Mouse (Mus musculus) midbrain, embryonic 12.5 days (tissue): ENCODE data around the gene Gstt1. TPM values are rescaled to one million over a fixed set of nuclear protein-coding genes. Genes with fewer than 3 reads are reported as not detected.
A peak's percentile ranks its signal among the peaks of the same experiment; 100 is the strongest.
"Not testable (repeated sequence)": the region's sequence is repeated elsewhere in the genome, so short reads cannot be mapped to it uniquely, and the experiment has no call there.

Experiments
- ATAC-seq: fragments of 200-750 bp; cut with Nextera tagmentation; 2 replicates; pipeline ENCODE4 v1.8.0; 2017; ENCODE audit warnings: low read depth, moderate TSS enrichment, moderate library complexity; ENCODE audit not compliant: low FRiP score
- H3K27ac ChIP-seq: fragments of 300-500 bp; sonication (generic); replicated peaks from 2 replicates; pipeline ENCODE4 v1.5.1; 2016; ENCODE audit warnings: mild to moderate bottlenecking
- H3K27me3 ChIP-seq: fragments of 300-500 bp; sonication (generic); 2 replicates; pipeline ENCODE4 v1.6.1; 2016; ENCODE audit warnings: mild to moderate bottlenecking
- H3K36me3 ChIP-seq: fragments of 300-500 bp; sonication (generic); 2 replicates; pipeline ENCODE4 v1.6.1; 2016
- H3K4me1 ChIP-seq: fragments of 300-500 bp; sonication (generic); 2 replicates; pipeline ENCODE4 v1.6.1; 2016
- H3K4me2 ChIP-seq: fragments of 300-500 bp; sonication (generic); replicated peaks from 2 replicates; pipeline ENCODE4 v1.6.1; 2016; ENCODE audit warnings: mild to moderate bottlenecking, moderate library complexity
- H3K4me3 ChIP-seq: fragments of 300-500 bp; sonication (generic); 2 replicates; pipeline ENCODE4 v1.5.1; 2016; ENCODE audit warnings: mild to moderate bottlenecking
- H3K9ac ChIP-seq: fragments of 300-500 bp; sonication (generic); replicated peaks from 2 replicates; pipeline ENCODE4 v1.6.1; 2016; ENCODE audit warnings: mild to moderate bottlenecking, moderate library complexity
- H3K9me3 ChIP-seq: fragments of 300-500 bp; sonication (generic); 2 replicates; pipeline ENCODE4 v1.6.1; 2016; ENCODE audit warnings: mild to moderate bottlenecking
- WGBS: fragments of 180-500 bp; shearing (Covaris S2); methylation state at CpG from one replicate; pipeline ENCODE4 v1.1.7; 2016; 5-methylcytosine and 5-hydroxymethylcytosine counted together
- polyA plus RNA-seq: library from polyadenylated mRNA; unstranded; fragments of >200 nt; fragmentation: Nextera tagmentation; extraction: Ambion mirVana; gene quantifications from 2 replicates; pipeline ENCODE4 v1.2.1, GENCODE M21; 2016

Gstt1 gene
- polyA plus RNA-seq, 1 experiment from 2014 or later: 7.0 TPM

DNA sequence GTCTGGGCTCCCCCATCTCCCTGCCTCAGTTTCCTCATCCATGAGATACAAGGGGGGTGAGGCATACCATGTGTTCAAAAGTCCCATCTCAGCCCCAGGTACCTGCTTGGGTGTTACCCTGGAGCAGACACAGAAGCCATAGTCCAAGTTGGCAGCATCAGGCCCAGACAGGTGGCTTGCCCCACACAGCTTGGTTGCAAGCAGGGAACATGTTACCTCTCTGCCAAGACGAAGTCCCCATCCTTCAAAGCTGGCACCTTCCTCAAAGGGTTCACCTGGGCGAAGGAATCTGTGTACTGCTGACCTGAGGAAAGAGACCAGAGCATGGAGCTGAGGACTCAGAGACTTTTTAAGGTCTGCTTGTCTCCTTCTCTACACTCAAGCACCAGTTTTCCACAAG, 20.5 kb downstream of the Gstt1 start:
- Histone ChIP-seq H3K27ac (no peak overlapping the region), H3K9ac (no peak overlapping the region), H3K36me3 (no peaks in the 10 kb centered on the region), H3K9me3 (0 out of 2 replicates have a peak, but pooled peaks cover 2% of the 10 kb centered on the region), H3K4me2 (no peak overlapping the region), H3K4me1 (peaks cover 17% of the 10 kb centered on the region), H3K4me3 (no peak overlapping the region), H3K27me3 (peaks cover 63% of the 10 kb centered on the region)
- WGBS: 74% methylated on average over 2 of the region's 2 CpGs
- ATAC-seq: no peak

DNA sequence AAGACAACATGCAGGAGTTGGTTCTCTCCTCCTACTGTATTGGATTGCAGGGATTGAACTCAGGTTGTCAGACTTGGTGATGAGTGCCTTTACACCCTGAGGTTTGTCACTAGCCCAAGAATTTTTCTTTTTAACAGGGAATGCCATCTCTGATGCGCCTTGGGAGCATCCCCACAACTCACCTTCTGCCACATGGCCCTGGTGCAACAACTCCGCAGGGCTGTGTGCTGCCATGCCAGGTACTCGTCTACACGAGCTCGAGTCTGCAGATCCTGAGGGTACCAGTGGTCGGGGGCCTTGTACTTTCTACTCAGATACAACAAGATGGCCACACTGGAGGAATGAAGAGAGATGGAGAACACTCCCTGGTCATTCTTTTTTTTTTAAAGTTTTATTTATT, 21.8 kb downstream of the Gstt1 start:
- ATAC-seq: no peak
- 83% methylated on average over 6 of the region's 6 CpGs for WGBS
- H3K9ac ChIP-seq: no peak overlapping the region
- peaks cover 24% of the 10 kb centered on the region for H3K4me1 ChIP-seq
- peaks cover 50% of the 10 kb centered on the region for H3K27me3 ChIP-seq
- H3K4me2 ChIP-seq: no peak overlapping the region
- H3K36me3 ChIP-seq: no peaks in the 10 kb centered on the region
- no peak overlapping the region for H3K4me3 ChIP-seq
- H3K27ac ChIP-seq: no peak overlapping the region
- 0 out of 2 replicates have a peak, but pooled peaks cover 2% of the 10 kb centered on the region for H3K9me3 ChIP-seq

DNA sequence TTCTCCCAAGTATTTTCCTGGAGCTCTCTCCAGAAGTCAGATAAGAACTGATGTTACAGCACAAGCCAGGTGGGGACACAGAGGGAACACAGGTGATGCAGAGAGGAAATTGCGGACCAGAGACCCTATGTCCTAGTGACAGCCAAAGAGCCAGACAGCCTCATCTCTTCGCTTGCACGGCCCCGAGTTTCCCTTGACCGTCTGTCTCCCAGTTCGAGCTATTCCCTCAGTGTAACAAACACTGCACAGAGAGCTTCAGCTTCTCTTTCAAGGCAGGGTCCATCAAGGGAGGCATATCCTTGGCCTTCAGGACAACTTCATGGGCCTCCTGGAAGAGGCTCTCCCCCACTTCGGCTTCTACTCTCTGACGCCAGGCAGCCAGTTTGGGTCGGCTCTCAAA, 23.8 kb downstream of the Gstt1 start:
- H3K9ac ChIP-seq: no peak overlapping the region
- H3K36me3 ChIP-seq: no peaks in the 10 kb centered on the region
- peaks cover 31% of the 10 kb centered on the region for H3K27me3 ChIP-seq
- no peak overlapping the region for H3K27ac ChIP-seq
- no peak for ATAC-seq
- H3K4me3 ChIP-seq: no peak overlapping the region
- peaks cover 8% of the 10 kb centered on the region; the same call in 1 of the 2 replicates for H3K4me1 ChIP-seq
- H3K4me2 ChIP-seq: no peak overlapping the region
- 0 out of 2 replicates have a peak, but pooled peaks cover 2% of the 10 kb centered on the region for H3K9me3 ChIP-seq
- 91% methylated on average over 9 of the region's 9 CpGs for WGBS

DNA sequence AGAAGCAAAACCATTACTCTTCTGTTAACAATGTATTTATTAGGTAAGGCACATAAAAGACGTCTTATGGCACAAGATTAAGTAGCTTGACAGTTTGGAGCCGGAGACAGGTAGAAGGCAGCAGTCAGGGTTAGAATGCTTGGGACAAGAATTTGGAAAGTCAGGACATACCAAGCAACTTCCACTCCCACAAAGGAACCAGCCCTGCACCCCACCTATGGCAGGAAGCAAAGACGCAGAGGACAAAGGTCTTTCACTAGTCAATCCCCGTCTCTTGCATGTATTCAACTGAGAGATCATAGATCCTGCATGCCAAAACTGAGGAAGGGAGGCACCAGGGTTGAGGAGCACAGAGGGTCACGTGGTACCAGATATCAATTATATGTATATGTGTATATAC, 24.3 kb downstream of the Gstt1 start:
- Histone ChIP-seq H3K4me2 (peak overlapping the region; percentile 96; the same call in 1 of the 2 replicates), H3K27me3 (peaks cover 26% of the 10 kb centered on the region), H3K27ac (no peak overlapping the region), H3K4me3 (no peak overlapping the region), H3K36me3 (no peaks in the 10 kb centered on the region), H3K9me3 (0 out of 2 replicates have a peak, but pooled peaks cover 2% of the 10 kb centered on the region), H3K4me1 (peaks cover 7% of the 10 kb centered on the region; the same call in 1 of the 2 replicates), H3K9ac (no peak overlapping the region)
- ATAC-seq: no peak
- 96% methylated on average over 5 of the region's 5 CpGs for WGBS

GRCm38 (mm10) chr10:75772795-75773664, 25.4 kb downstream of the Gstt1 start, which contains the start of gene Ddt:
TSS of gene Ddt (minus strand) at chr10:75773414.
- ATAC-seq: peak; percentile 96
- Histone ChIP-seq H3K27ac (0 out of 2 replicates have a peak within 1 kb of the TSS, but pooled peaks have one; percentile 39), H3K4me2 (peak within 1 kb of the TSS; percentile 96)

GRCm38 (mm10) chr10:75767756-75768155, 30.6 kb downstream of the Gstt1 start:
- WGBS: 25% methylated on average over 5 of the region's 5 CpGs
- peaks cover 17% of the 10 kb centered on the region for H3K4me1 ChIP-seq
- H3K4me2 ChIP-seq: not testable (repeated sequence)

More at GRCm38 (mm10) chr10:75772795-75773664, 25.4 kb downstream of the Gstt1 start, which contains the start of gene Ddt:
- Histone ChIP-seq H3K4me3 (peak within 1 kb of the TSS; percentile 68), H3K9me3 (no peaks in the 10 kb centered on the region), H3K4me1 (peaks cover 7% of the 10 kb centered on the region; the same call in 1 of the 2 replicates), H3K9ac (peak within 1 kb of the TSS; percentile 65), H3K36me3 (no peaks in the 10 kb centered on the region), H3K27me3 (peaks cover 17% of the 10 kb centered on the region)
- 1% methylated on average over 47 of the region's 47 CpGs for WGBS

GRCm38 (mm10) chr10:75766856-75767255, 31.5 kb downstream of the Gstt1 start:
- no peaks in the 10 kb centered on the region for H3K36me3 ChIP-seq
- H3K27ac ChIP-seq: no peak overlapping the region
- peaks cover 15% of the 10 kb centered on the region for H3K4me1 ChIP-seq
- no peak overlapping the region for H3K9ac ChIP-seq
- WGBS: 88% methylated on average over 6 of the region's 6 CpGs
- no peak overlapping the region for H3K4me2 ChIP-seq
- no peaks in the 10 kb centered on the region for H3K9me3 ChIP-seq
- ATAC-seq: no peak
- H3K27me3 ChIP-seq: no peaks in the 10 kb centered on the region
- no peak overlapping the region for H3K4me3 ChIP-seq

More at GRCm38 (mm10) chr10:75767756-75768155, 30.6 kb downstream of the Gstt1 start:
- H3K9ac ChIP-seq, H3K4me3 ChIP-seq, H3K27ac ChIP-seq, H3K9me3 ChIP-seq, H3K27me3 ChIP-seq, H3K36me3 ChIP-seq, ATAC-seq: not testable (repeated sequence)

DNA sequence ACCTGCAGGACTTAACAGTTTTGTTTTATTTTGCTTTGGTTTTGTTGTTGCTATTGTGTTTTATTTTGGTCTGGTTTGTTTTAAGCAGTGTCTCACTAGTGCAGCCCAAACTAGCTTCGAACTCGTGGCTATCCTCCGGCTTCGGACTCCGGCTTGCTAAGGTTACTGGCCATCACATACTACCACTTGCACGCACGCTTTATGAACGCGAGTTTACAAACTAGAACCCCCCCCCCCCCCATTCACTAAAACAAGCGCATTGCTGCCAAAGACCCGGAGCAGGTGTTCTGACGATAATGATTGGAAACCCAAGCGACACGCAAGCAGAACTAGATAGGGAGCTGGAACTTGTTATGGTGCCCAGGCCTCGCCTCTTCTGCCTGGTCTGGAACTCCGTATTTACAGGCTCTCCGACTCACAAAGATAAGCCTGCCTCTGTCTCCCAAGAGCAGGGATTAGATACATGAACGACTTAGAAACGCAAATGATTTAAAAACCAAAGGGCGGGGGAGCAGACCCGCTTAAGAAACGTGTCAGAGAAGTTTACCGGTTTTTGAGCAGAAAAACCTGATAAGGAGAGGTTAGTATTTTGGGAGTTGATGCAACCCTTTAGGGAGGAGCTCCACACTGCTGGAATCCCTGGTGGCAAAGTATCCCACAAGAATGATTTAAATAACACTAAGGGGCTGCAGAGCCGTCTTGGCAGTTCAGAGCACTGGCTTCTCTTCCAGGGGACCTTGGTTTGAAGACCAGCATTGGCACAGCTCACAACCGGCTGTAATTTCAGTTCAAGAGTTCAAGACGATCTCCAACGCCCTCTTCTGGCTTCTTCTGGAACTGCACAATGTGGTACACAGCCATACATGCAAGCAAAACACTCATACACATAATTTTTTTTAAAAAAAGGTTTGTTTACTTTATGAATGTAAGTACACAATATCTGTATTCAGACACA, 33.6 kb downstream of the Gstt1 start:
- H3K4me3 ChIP-seq: peak overlapping the region; percentile 90
- WGBS: 1% methylated on average over 27 of the region's 27 CpGs
- H3K27ac ChIP-seq: peak overlapping the region; percentile 64
- peak; percentile 64 for ATAC-seq
- peak overlapping the region; percentile 83 for H3K9ac ChIP-seq
- H3K4me1 ChIP-seq: peaks cover 15% of the 10 kb centered on the region
- peak overlapping the region; percentile 86 for H3K4me2 ChIP-seq
- no peaks in the 10 kb centered on the region for H3K27me3 ChIP-seq
- H3K36me3 ChIP-seq: no peaks in the 10 kb centered on the region; the same call in 1 of the 2 replicates
- no peaks in the 10 kb centered on the region for H3K9me3 ChIP-seq

DNA sequence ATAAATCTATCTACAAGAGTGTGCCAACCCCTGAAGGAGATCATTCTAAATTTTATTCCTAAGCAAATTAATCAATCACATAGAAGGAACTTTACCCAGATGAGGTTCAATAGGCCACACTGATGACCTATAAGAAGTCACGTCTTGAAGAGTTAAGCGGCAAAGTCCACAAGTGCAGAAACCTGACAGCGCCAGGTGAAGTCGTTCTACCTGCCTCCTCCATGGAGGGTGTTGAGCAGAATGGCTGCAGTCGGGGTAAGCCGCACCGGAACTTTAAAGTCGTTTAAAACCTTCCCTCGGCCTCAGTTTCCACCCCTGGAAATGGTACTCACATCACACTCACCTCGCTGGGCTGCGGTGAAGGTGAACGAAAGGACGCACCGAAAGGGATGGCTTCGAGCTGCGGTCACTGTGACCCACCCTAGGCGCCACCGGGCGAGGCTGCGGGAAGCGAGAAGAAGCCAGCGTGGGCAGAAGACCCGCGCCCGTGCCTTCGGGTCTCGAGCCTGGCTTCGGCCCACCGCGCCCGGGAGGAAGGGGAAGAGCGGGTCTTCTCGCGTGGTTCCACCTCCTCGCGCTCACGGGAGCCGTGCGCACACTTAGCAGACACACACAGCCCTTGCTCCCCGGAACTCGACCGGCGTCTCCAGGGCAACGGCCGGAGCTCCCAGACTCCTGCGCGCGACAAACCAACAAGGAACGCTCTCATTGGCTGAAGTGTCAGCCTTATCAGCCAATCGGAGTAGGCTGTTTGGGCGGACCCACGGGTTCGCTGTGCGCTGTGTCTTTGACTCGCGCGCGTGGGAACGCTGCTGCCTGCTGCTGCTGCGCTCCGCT, 34.5 kb downstream of the Gstt1 start, which contains the start of gene Cabin1:
Gene Cabin1 (minus strand): TSS at position 660 of the 837 bp plus-strand sequence.
- peak within 1 kb of the TSS; percentile 64 for H3K27ac ChIP-seq
- H3K4me1 ChIP-seq: peaks cover 15% of the 10 kb centered on the region
- ATAC-seq: peak; percentile 98
- under 1% methylated on average over 54 of the region's 61 CpGs for WGBS
- peak within 1 kb of the TSS; percentile 83 for H3K9ac ChIP-seq
- H3K9me3 ChIP-seq: no peaks in the 10 kb centered on the region
- H3K27me3 ChIP-seq: no peaks in the 10 kb centered on the region
- H3K36me3 ChIP-seq: no peaks in the 10 kb centered on the region; the same call in 1 of the 2 replicates
- H3K4me3 ChIP-seq: peak within 1 kb of the TSS; percentile 90
- H3K4me2 ChIP-seq: peak within 1 kb of the TSS; percentile 86

DNA sequence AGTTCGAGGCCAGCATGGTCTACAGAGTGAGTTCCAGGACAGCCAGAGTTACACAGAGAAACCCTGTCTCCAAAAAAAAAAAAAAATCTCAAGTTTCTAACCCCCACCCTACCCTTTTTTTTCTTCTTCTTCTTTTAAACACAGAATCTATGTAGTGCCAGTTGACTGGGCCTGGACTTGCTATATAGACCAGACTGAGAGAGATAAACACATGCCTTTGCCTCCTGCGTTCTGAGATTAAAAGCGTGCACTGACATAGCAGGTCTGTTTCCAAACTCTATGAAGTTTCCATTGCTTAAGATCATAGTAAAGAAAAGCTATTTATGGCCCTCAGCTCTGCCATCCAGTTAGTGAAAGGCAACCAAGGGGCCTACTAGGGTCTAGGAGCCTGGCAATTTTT, 36.0 kb downstream of the Gstt1 start:
- Histone ChIP-seq H3K9me3 (no peaks in the 10 kb centered on the region), H3K36me3 (peaks cover 8% of the 10 kb centered on the region), H3K9ac (0 out of 2 replicates have a peak overlapping the region, but pooled peaks have one; percentile 8), H3K4me3 (no peak overlapping the region), H3K27me3 (no peaks in the 10 kb centered on the region), H3K4me2 (0 out of 2 replicates have a peak overlapping the region, but pooled peaks have one; percentile 19), H3K4me1 (peaks cover 15% of the 10 kb centered on the region), H3K27ac (no peak overlapping the region)
- WGBS: 98% methylated on average over 3 of the region's 3 CpGs
- ATAC-seq: no peak

- peaks cover 15% of the 10 kb centered on the region for H3K4me1 ChIP-seq
- H3K27me3 ChIP-seq: no peaks in the 10 kb centered on the region
- no peak overlapping the region for H3K9ac ChIP-seq
- no peak overlapping the region for H3K27ac ChIP-seq
- H3K4me3 ChIP-seq: no peak overlapping the region
- peaks cover 16% of the 10 kb centered on the region for H3K36me3 ChIP-seq
- 99% methylated on average over 3 of the region's 3 CpGs for whole genome bisulfite sequencing
- no peaks in the 10 kb centered on the region for H3K9me3 ChIP-seq
- H3K4me2 ChIP-seq: no peak overlapping the region
- ATAC-seq: no peak
Observed at GRCm38 (mm10) chr10:75760311-75760710, 38.1 kb downstream of the Gstt1 start.
